Mouse (Mus musculus): ENCODE data around the gene Gm28047. TPM values are rescaled to one million over a fixed set of nuclear protein-coding genes. Genes with fewer than 3 reads are reported as not detected.

The Gm28047 gene
- polyA plus RNA-seq, 1 experiment, result 7.3 TPM

- TF ChIP-seq CTCF (IDR thresholded peaks at IDR 0.05; ENCODE audit: control insufficient read depth, insufficient read depth, low read length), result no peak
- no peak for TF ChIP-seq POLR2A (IDR thresholded peaks at IDR 0.05; ENCODE audit: borderline replicate concordance, control insufficient read depth, low read depth, low read length)
- 95% methylated on average over 3 of the region's 3 CpGs for WGBS
These were observed 141.7 kb downstream of the Gm28047 start for GRCm38 (mm10) chr15:102483136-102483535.

DNA sequence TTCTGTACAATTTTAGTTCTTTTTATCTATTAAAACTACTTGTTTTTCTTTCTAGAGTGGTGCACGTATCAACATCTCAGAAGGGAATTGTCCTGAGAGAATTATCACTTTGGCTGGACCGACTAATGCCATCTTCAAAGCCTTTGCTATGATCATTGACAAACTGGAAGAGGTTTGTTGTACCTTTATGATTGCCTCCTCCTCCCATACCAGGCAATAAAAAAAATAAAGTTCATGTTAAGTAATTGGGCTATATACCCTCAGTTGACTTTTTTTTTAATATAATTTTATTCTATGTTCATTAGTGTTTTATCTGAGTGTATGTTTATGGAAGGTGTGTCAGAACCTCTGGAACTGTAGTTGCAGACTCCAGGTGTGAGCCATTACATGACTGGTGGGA lies 150.3 kb downstream of the Gm28047 start:
- Histone ChIP-seq H3K4me3 (replicated peaks; ENCODE audit: control insufficient read depth, low read depth, low read length) (no peak overlapping the region), H3K4me1 (ENCODE audit: control insufficient read depth, insufficient read depth, low read length) (no peaks in the 10 kb centered on the region), H3K27ac (ENCODE audit: control insufficient read depth, insufficient read depth, low read depth, low read length, poor library complexity) (no peak overlapping the region)
- TF ChIP-seq POLR2A (IDR thresholded peaks at IDR 0.05; ENCODE audit: borderline replicate concordance, control insufficient read depth, low read depth, low read length) (no peak), CTCF (IDR thresholded peaks at IDR 0.05; ENCODE audit: control insufficient read depth, insufficient read depth, low read length) (no peak)
- WGBS, result 88% methylated on average over 2 of the region's 2 CpGs

More at GRCm38 (mm10) chr15:102483136-102483535, 141.7 kb downstream of the Gm28047 start:
- H3K4me3 ChIP-seq (replicated peaks; ENCODE audit: control insufficient read depth, low read depth, low read length), result no peak overlapping the region
- no peaks in the 10 kb centered on the region for H3K4me1 ChIP-seq (ENCODE audit: control insufficient read depth, insufficient read depth, low read length)
- no peak overlapping the region for H3K27ac ChIP-seq (ENCODE audit: control insufficient read depth, insufficient read depth, low read depth, low read length, poor library complexity)

Other genes starting within 250 kb of the Gm28047 start
- gene Sp1, start 218.9 kb downstream of the Gm28047 start, polyA plus RNA-seq (2011; ENCODE audit: insufficient read depth, insufficient read length, low replicate concordance, missing spikeins), result 13.8 and 35.2 TPM in 2 replicates
- gene Amhr2, start 179.7 kb downstream of the Gm28047 start, polyA plus RNA-seq (2011; ENCODE audit: insufficient read depth, insufficient read length, low replicate concordance, missing spikeins), result 4.8 TPM in 1 of 2 replicates, not detected in the other
- gene Prr13, start 166.0 kb downstream of the Gm28047 start, polyA plus RNA-seq (2011; ENCODE audit: insufficient read depth, insufficient read length, low replicate concordance, missing spikeins), result 125 and 251 TPM in 2 replicates
- gene Pcbp2, start 154.5 kb downstream of the Gm28047 start, polyA plus RNA-seq (2011; ENCODE audit: insufficient read depth, insufficient read length, low replicate concordance, missing spikeins), result 210 and 264 TPM in 2 replicates
- not detected in 2 replicates for gene Gm10337, start 121.3 kb downstream of the Gm28047 start, polyA plus RNA-seq (2011; ENCODE audit: insufficient read depth, insufficient read length, low replicate concordance, missing spikeins)
- gene Map3k12, start 108.0 kb downstream of the Gm28047 start, polyA plus RNA-seq (2011; ENCODE audit: insufficient read depth, insufficient read length, low replicate concordance, missing spikeins), result 2.2 and 3.1 TPM in 2 replicates
- 38.4 and 67.5 TPM in 2 replicates for gene Tarbp2, start 106.9 kb downstream of the Gm28047 start, polyA plus RNA-seq (2011; ENCODE audit: insufficient read depth, insufficient read length, low replicate concordance, missing spikeins)
- gene Npff, start 100.1 kb downstream of the Gm28047 start, polyA plus RNA-seq (2011; ENCODE audit: insufficient read depth, insufficient read length, low replicate concordance, missing spikeins), result 16.0 and 32.7 TPM in 2 replicates
- gene Atf7, start 397 bp upstream of the Gm28047 start, polyA plus RNA-seq (2011; ENCODE audit: insufficient read depth, insufficient read length, low replicate concordance, missing spikeins), result 29.6 and 45.2 TPM in 2 replicates
- gene Atp5g2, start 47.3 kb upstream of the Gm28047 start, polyA plus RNA-seq (2011; ENCODE audit: insufficient read depth, insufficient read length, low replicate concordance, missing spikeins), result 189 and 212 TPM in 2 replicates
- 24.4 and 28.0 TPM in 2 replicates for gene Calcoco1, start 97.1 kb upstream of the Gm28047 start, polyA plus RNA-seq (2011; ENCODE audit: insufficient read depth, insufficient read length, low replicate concordance, missing spikeins)